Mouse (Mus musculus) thymus, adult 2 months (tissue): ENCODE data around the gene Atxn10.

ENCODE experiments used
- CTCF ChIP-seq: fragments of 200-500 bp; IDR thresholded peaks from 2 replicates; pipeline ENCODE4 v1.5.1; 2012; ENCODE audit warnings: mild to moderate bottlenecking, control low read depth, low read length, moderate library complexity, borderline replicate concordance; ENCODE audit not compliant: control insufficient read depth, poor library complexity, insufficient read depth; ENCODE audit errors: extremely low read depth
- POLR2A ChIP-seq: fragments of 200-500 bp; IDR thresholded peaks from 2 replicates; pipeline ENCODE4 v1.6.1; 2012; ENCODE audit warnings: mild to moderate bottlenecking, low read length, control low read depth, moderate library complexity; ENCODE audit not compliant: control insufficient read depth, poor library complexity, insufficient read depth; ENCODE audit errors: extremely low read depth

- no peak for TF ChIP-seq CTCF
- TF ChIP-seq POLR2A = no peak
These were observed 37.8 kb upstream of the Atxn10 start for GRCm38 (mm10) chr15:85298167-85298781.
